Mouse (Mus musculus): ENCODE results near the gene Katnbl1.
"Not testable (repeated sequence)": the region's sequence is repeated elsewhere in the genome, so short reads cannot be mapped to it uniquely, and the experiment has no call there.

Gene Katnbl1

GRCm38 (mm10) chr2:112393958-112394357, 14.9 kb downstream of the Katnbl1 start:
- DNase-seq (ENCODE audit: low spot score in 2 of 2), result no peak

DNA sequence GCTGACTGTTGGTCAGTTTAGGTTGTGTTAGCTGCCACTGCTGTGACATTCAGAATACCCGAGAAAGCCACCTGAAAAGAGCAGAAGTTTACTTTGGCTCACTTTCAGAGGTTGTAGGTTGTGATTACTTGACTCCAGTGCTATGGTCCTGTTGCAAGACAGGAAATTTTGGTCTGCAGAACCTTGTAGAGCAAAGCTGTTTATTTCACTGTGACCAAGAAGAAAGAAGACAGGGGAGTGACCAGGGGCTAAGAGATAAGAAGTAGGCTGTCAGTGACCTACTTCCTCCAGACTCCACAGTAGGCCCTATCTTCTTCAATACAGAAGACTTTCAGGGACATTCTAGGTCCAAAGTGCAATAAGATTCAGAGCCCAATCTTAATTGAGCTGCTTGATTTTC, 17.6 kb downstream of the Katnbl1 start:
- no peak for DNase-seq (ENCODE audit: low spot score in 2 of 2)

- no peak for DNase-seq (ENCODE audit: low spot score in 2 of 2)
Observed at GRCm38 (mm10) chr2:112407030-112407429, 28.0 kb downstream of the Katnbl1 start.

DNA sequence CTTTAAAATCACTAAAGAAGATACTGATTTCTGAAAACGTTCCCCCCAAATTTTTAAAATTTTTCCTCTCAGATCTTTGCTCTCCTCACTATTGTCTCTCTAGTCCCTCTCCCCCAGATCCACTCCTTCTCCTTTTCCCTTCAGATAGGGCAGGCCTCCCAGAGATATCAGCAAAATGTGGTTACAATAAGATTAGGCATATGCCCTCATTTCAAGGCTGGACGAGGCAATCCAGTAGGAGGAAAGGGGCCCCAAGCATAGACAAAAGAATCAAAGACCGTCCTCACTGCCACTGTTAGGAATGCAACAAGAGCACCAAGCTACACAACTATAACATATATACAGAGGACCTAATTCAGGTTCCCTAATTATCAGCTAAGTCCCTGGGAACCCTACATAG, 46.3 kb downstream of the Katnbl1 start:
- no peak for DNase-seq (ENCODE audit: low spot score in 2 of 2)

DNA sequence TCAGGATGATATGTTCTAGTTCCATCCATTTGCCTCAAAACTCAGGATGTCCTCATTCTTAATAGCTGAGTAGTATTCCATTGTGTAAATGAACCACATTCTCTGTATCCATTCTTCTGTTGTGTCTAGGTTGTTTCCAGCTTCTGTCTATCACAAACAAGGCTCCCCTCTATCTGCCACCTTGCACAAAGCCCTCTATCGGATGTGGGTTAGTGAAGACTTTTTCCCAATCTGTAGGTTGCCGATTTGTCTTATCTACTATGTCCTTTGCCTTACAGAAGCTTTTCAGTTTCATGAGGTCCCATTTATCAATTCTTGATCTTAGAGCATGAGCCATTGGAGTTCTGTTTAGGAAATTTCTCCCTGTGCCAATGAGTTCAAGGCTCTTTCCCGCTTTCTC, 49.5 kb downstream of the Katnbl1 start:
- not testable (repeated sequence) for DNase-seq (ENCODE audit: low spot score in 2 of 2)

GRCm38 (mm10) chr2:112429665-112430064, 50.7 kb downstream of the Katnbl1 start:
- DNase-seq (ENCODE audit: low spot score in 2 of 2), result no peak

DNA sequence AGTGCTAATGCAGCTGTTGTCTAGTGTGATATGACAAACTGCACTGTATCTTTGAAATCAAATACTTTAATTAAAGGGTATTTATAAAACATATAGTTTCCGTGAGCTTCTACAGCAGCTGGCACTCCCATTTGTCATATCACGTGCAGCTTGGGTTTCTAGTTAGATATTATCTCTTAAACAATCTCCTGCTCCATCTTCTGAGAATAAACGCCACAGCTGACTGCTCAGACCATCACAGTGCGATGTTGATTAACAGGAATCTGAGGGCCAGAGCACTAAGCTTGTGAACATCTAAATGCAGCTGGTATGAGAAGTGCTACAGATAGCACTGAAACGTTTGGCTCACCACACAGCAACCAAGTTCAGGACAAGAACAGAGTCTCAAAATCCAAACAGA, 51.4 kb downstream of the Katnbl1 start:
- DNase-seq (ENCODE audit: low spot score in 2 of 2), result no peak

DNA sequence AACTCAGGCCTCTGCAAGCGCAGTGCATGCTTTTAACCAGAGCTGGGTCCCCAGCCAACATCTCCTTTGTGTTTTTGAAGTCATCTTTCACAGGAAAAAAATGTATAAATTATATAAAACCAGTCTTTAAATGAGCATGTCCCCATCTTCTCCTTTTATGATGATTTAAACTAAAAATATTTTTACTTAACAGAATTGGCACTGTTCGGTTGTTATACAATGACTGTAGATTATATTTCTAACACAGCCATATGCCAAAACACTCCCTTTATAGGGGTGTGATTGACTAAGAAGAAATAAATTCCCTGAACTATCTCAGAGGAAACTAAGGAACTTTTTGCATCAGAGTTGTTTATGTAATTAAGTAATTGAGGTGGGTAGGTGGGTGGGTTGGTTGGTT, 53.5 kb downstream of the Katnbl1 start:
- no peak for DNase-seq (ENCODE audit: low spot score in 2 of 2)

GRCm38 (mm10) chr2:112433359-112433758, 54.3 kb downstream of the Katnbl1 start:
- DNase-seq (ENCODE audit: low spot score in 2 of 2), result no peak

- DNase-seq (ENCODE audit: low spot score in 2 of 2), result no peak
Observed at GRCm38 (mm10) chr2:112436292-112436691, 57.3 kb downstream of the Katnbl1 start.

DNA sequence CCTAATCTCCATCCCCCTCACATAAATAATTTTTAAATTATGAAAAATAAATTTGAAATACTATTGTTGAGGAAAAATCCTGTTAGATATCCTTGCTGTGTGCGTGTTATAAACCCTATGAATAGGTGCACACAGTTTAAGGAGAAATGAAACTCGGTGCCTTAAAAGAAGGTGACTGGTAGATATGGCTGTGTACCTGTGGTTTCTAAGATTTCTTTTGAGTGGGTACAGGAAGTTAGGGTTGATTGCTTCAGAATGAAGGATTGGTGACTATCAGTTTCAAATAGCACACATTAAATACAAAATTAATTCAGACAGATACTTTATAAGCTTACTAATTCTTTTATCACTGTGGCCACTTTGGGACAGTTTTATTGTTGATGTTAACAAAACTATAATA, 58.6 kb downstream of the Katnbl1 start:
- DNase-seq (ENCODE audit: low spot score in 2 of 2), result peak in 1 of 2 experiments; percentile 38

DNA sequence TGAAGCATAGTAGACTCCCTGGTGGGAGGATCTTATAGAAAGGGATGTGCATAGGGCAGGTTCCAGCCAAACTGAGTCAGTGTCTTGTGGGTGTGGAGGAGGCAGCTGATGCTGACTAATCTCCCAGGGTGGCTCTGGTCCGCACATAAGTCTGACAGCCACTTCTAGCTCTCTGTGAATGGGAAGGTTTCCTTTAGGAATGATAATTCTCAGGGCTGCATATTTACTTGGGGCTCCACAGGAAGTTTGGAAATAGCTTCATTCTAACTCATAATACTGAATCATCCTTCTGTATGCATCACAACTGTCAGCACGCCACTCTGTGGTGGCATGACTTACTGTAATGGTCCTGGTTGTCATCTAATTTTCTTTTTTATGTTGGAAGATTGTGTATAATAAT, 64.5 kb downstream of the Katnbl1 start:
- DNase-seq (ENCODE audit: low spot score in 2 of 2), result no peak

GRCm38 (mm10) chr2:112445511-112445910, 66.5 kb downstream of the Katnbl1 start:
- no peak for DNase-seq (ENCODE audit: low spot score in 2 of 2)

- peak in 1 of 2 experiments; percentile 17 for DNase-seq (ENCODE audit: low spot score in 2 of 2)
Observed at GRCm38 (mm10) chr2:112448046-112448445, 69.0 kb downstream of the Katnbl1 start.

- no peak for DNase-seq (ENCODE audit: low spot score in 2 of 2)
Observed at GRCm38 (mm10) chr2:112448510-112449059, 69.6 kb downstream of the Katnbl1 start.

DNA sequence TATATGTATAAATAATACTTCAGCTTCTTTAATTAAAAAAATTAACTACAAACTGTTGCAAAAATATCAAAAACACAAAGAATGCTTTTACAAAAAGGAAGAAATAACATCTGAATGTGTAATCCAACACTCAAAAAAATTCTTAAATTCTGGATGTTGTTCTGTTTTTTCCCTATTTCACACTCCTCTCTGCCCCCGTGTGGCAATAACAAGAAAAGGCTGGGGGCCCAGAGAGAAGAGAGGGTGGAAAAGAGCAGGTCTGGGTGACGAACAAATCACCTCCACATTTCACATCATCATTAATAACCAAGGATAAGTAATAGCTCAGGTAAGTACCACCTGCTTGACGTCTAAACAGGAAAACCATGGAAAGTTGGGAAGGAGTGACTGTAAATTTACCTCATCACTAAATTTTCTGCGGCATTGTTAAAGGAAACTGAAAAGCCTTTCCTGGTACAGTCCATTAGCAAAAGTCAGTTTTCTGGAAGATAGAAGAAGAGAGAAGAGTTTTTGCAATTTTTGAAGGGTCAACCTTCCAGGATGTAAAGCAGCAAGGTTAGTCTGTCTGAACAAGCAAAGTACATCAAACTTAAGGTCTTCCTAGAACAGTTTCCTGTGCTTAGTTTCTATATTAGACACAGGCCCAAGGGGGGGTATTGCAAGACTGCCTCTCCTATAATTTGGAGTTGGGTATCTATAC, 70.7 kb downstream of the Katnbl1 start:
- peak in 1 of 2 experiments; percentile 35 for DNase-seq (ENCODE audit: low spot score in 2 of 2)

- not testable (repeated sequence) for DNase-seq (ENCODE audit: low spot score in 2 of 2)
Observed at GRCm38 (mm10) chr2:112452513-112452912, 73.5 kb downstream of the Katnbl1 start.

- no peak for DNase-seq (ENCODE audit: low spot score in 2 of 2)
Observed at GRCm38 (mm10) chr2:112454125-112454861, 75.3 kb downstream of the Katnbl1 start.

DNA sequence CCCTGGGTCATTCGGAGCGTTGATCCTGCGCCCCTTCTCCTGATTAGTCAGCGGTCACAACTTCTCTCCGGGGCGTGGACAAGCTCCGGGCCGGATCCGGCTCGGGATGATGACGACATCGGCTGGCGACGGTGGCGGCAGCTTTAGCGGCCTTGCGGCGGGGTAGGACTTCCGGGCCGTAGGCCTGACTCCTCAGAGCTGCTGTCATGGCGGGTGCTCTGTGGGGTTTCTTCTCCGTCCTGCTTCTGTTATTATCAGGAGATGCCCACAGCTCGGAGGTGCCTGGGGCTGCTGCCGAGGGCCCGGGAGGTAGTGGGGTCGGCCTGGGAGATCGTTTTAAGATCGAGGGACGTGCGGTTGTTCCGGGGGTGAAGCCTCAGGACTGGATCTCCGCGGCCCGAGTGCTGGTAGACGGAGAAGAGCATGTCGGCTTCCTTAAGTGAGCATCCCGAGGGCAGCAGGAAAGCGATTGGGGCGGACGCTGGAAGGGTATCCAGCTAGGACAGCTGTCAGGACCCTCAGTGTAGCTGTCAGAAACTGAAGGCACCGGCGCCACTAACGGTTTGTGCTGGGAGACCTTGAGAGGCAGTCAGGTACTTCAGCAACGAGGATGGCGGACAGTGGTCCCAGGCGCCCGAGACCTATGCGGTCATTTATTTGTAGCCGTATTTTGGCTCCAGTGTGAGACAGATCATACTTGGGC, 76.0 kb downstream of the Katnbl1 start, which contains the start of gene Emc7:
Gene Emc7, plus strand, starts transcription at position 136 of the 703 bp plus-strand sequence.
- peak; percentile 95 to 96 for DNase-seq (ENCODE audit: low spot score in 2 of 2)

DNA sequence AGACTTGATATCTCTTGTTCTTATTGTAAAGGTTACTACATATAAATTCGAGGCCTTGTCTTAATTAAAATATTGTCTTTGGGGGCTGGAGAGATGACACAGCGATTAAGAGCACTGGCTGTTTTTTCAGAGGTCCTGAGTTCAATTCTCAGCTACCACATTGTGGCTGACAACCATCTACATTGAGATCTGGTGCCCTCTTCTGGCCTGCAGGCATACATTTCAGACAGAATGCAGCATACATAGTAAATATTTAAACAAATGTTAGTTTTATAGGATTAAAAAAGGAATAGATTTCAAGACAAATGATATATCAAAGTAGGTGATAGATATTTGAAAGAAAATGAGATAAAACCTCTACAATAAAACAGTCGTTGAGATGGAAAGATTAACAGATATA, 81.5 kb downstream of the Katnbl1 start:
- DNase-seq (ENCODE audit: low spot score in 2 of 2), result no peak
